ENCODE assay signal across 26 mouse cellular contexts in the genomic region with DNA sequence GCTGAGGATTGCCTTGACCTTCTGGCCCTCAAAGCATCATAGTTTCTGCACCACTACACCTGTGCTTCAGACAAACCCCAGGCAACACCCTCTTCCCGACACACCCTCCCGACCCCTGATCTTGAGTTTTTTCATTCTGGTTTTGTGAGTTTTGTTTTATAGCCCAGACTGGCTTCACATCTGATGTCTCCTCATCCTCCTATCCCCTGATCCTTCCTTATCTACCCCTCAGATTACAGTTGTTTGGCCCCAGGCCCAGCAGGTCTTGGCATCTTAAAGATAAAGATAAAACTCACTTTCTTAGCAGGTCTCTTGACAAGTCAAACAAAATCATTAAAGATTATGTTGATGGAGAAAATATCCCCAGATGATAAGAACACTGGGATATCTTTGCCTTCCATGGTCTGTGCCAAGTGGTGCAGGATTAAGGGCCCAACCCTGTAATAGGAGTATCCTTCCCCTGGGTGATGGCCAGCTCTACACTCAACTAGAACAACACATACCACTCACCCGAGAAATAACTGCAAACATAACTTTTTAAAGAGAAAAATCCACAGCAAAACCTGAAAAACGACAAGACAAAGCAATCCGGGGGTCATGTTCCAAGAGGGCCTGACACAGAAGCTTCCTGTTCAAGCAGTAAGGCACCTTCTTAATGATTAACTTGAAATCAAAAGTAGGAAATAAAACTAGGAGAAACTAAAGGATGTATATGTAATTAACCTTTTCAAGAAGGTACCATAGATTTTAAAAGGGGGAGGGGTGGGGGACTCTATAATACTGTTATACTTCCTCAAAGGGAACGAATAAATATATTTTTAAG.
A peak's percentile ranks its signal among the peaks of the same experiment; 100 is the strongest.
DNase-seq lines count a peak whose midpoint lies in the region; ATAC-seq and TF ChIP-seq lines count a peak whose summit lies in the region.
"Had no signal": no experiment of that assay in that cellular context is flagged by ENCODE, and none has a peak within 500 bp of the region (broad histone marks: within the 10 kb centered on the region; RNA-seq: fewer than 3 reads in every experiment).

No protein-coding gene starts in this region.

- TF ChIP-seq EP300 in stomach, postnatal 0 days (optimal IDR thresholded peaks at IDR 0.05): no peak

- peaks cover 16% of the 10 kb centered on the region for H3K4me1 ChIP-seq in kidney, embryonic 15.5 days
- peaks cover 11% of the 10 kb centered on the region for H3K4me1 ChIP-seq in stomach, embryonic 14.5 days (ENCODE audit: control insufficient read depth, insufficient read depth, low read length)
- H3K4me1 ChIP-seq in stomach, postnatal 0 days (replicated peaks; ENCODE audit: control insufficient read depth, insufficient read depth): no peaks in the 10 kb centered on the region
- no peaks in the 10 kb centered on the region for H3K4me1 ChIP-seq in intestine, postnatal 0 days (replicated peaks; ENCODE audit: control insufficient read depth, insufficient read depth, low read length)

- H3K4me2 ChIP-seq in kidney, embryonic 15.5 days: no peak overlapping the region
- H3K4me2 ChIP-seq in stomach, embryonic 14.5 days (replicated peaks; ENCODE audit: low read depth, low read length): no peak overlapping the region
- H3K4me2 ChIP-seq in stomach, postnatal 0 days (replicated peaks; ENCODE audit: low read depth): no peak overlapping the region
- H3K4me2 ChIP-seq in intestine, postnatal 0 days (replicated peaks; ENCODE audit: low read depth): no peak overlapping the region
- H3K4me2 ChIP-seq: embryonic facial prominence, embryonic 12.5 days; forebrain, embryonic 13.5 days; hindbrain, embryonic 14.5 days; limb, embryonic 13.5 days; liver, embryonic 12.5 days; midbrain, embryonic 12.5 days had no signal

- no peak for DNase-seq in kidney, adult 11 months
- no peak for DNase-seq in stomach, postnatal 0 days (ENCODE audit: low spot score)
- DNase-seq in left cerebral cortex, postnatal 14 days (ENCODE audit: low spot score in 2 of 2): no peak
- DNase-seq in layer of hippocampus, postnatal 25 days (ENCODE audit: extremely low spot score in 1 of 2, low spot score in 1 of 2): no peak
- DNase-seq: adrenal gland, adult 8-10 months; cerebellum, adult 18-20 months; cerebellum, postnatal 14 days; gastrocnemius, adult 2 months; heart, postnatal 4 days; kidney, postnatal 14 days; layer of hippocampus, postnatal 36 days; spleen, adult 18-20 months had no signal

- intact Hi-C loops in left cerebral cortex, postnatal 14 days (cut with DNase I): no loop called here

- no peaks in the 10 kb centered on the region for H3K36me3 ChIP-seq in kidney, embryonic 15.5 days
- H3K36me3 ChIP-seq in stomach, embryonic 14.5 days (ENCODE audit: control insufficient read depth, insufficient read depth, low read length): no peaks in the 10 kb centered on the region
- no peaks in the 10 kb centered on the region for H3K36me3 ChIP-seq in stomach, postnatal 0 days (ENCODE audit: control insufficient read depth, insufficient read depth, low read length)
- no peaks in the 10 kb centered on the region for H3K36me3 ChIP-seq in intestine, postnatal 0 days (ENCODE audit: control insufficient read depth, insufficient read depth)
- H3K36me3 ChIP-seq: embryonic facial prominence, embryonic 12.5 days; heart, embryonic 10.5 days; limb, embryonic 13.5 days; liver, embryonic 12.5 days; midbrain, embryonic 12.5 days had no signal

- no peak for TF ChIP-seq CTCF in stomach, postnatal 0 days (IDR thresholded peaks at IDR 0.05; ENCODE audit: low read depth)
- no peak for TF ChIP-seq CTCF in intestine, postnatal 0 days (IDR thresholded peaks at IDR 0.05; ENCODE audit: low read depth)

- peak overlapping the region; percentile 24; the same call in 1 of the 2 replicates for H3K27ac ChIP-seq in kidney, embryonic 15.5 days
- peak overlapping the region; percentile 28; the same call in 1 of the 2 replicates for H3K27ac ChIP-seq in stomach, embryonic 14.5 days (ENCODE audit: low read length)
- no peak overlapping the region for H3K27ac ChIP-seq in stomach, postnatal 0 days (replicated peaks)
- H3K27ac ChIP-seq in intestine, postnatal 0 days (ENCODE audit: low read depth, low read length): no peak overlapping the region
- H3K27ac ChIP-seq: embryonic facial prominence, embryonic 12.5 days; forebrain, embryonic 13.5 days; gastrocnemius, adult 2 months; heart, embryonic 10.5 days; hindbrain, embryonic 14.5 days; layer of hippocampus, adult 2 months; limb, embryonic 13.5 days; liver, embryonic 12.5 days; midbrain, embryonic 12.5 days had no signal

- 54% methylated on average over 6 of the region's 6 CpGs for WGBS in kidney, embryonic 15.5 days
- 55% methylated on average over 6 of the region's 6 CpGs for WGBS in stomach, embryonic 14.5 days
- 45% methylated on average over 6 of the region's 6 CpGs for WGBS in stomach, postnatal 0 days
- WGBS in intestine, postnatal 0 days: 36% methylated on average over 6 of the region's 6 CpGs

- no peak overlapping the region for H3K4me3 ChIP-seq in kidney, embryonic 15.5 days (replicated peaks)
- H3K4me3 ChIP-seq in stomach, embryonic 14.5 days (ENCODE audit: low read depth, low read length): no peak overlapping the region
- no peak overlapping the region for H3K4me3 ChIP-seq in stomach, postnatal 0 days (ENCODE audit: low read depth, low read length)
- no peak overlapping the region for H3K4me3 ChIP-seq in intestine, postnatal 0 days (ENCODE audit: low read depth, low read length)
- H3K4me3 ChIP-seq: embryonic facial prominence, embryonic 12.5 days; erythroblast, embryonic 14.5 days; forebrain, embryonic 13.5 days; gastrocnemius, adult 2 months; heart, embryonic 10.5 days; layer of hippocampus, adult 2 months; limb, embryonic 13.5 days; liver, embryonic 12.5 days; midbrain, embryonic 12.5 days had no signal

- no peaks in the 10 kb centered on the region for H3K27me3 ChIP-seq in kidney, embryonic 15.5 days
- H3K27me3 ChIP-seq in stomach, embryonic 14.5 days (ENCODE audit: control insufficient read depth, insufficient read depth, low read length): no peaks in the 10 kb centered on the region
- H3K27me3 ChIP-seq in stomach, postnatal 0 days (ENCODE audit: control insufficient read depth, insufficient read depth, low read length): no peaks in the 10 kb centered on the region
- no peaks in the 10 kb centered on the region for H3K27me3 ChIP-seq in intestine, postnatal 0 days (replicated peaks; ENCODE audit: control insufficient read depth, insufficient read depth, low read length)
- H3K27me3 ChIP-seq: embryonic facial prominence, embryonic 12.5 days; forebrain, embryonic 13.5 days; limb, embryonic 13.5 days; liver, embryonic 12.5 days; midbrain, embryonic 12.5 days had no signal

- H3K9me3 ChIP-seq in kidney, embryonic 15.5 days (replicated peaks): no peaks in the 10 kb centered on the region
- no peaks in the 10 kb centered on the region for H3K9me3 ChIP-seq in stomach, embryonic 14.5 days (ENCODE audit: control insufficient read depth, low read depth, low read length)
- no peaks in the 10 kb centered on the region for H3K9me3 ChIP-seq in stomach, postnatal 0 days (ENCODE audit: control insufficient read depth, low read length)
- no peaks in the 10 kb centered on the region for H3K9me3 ChIP-seq in intestine, postnatal 0 days (ENCODE audit: control insufficient read depth)
- H3K9me3 ChIP-seq: embryonic facial prominence, embryonic 12.5 days; forebrain, embryonic 13.5 days; heart, embryonic 10.5 days; limb, embryonic 13.5 days; liver, embryonic 12.5 days; midbrain, embryonic 12.5 days had no signal

- no peak for ATAC-seq in kidney, embryonic 15.5 days (replicated peaks; ENCODE audit: low FRiP score)
- 0 out of 2 replicates have a peak, but pooled peaks have one; percentile 63 for ATAC-seq in stomach, embryonic 14.5 days (ENCODE audit: insufficient number of reproducible peaks, insufficient read depth, low FRiP score, low read depth)
- ATAC-seq in stomach, postnatal 0 days (ENCODE audit: low FRiP score, low TSS enrichment): no peak; the same call in 1 of the 2 replicates
- ATAC-seq in intestine, postnatal 0 days: peak; percentile 56
- ATAC-seq: activated CD4-positive, CD25-positive, alpha-beta regulatory T cell, adult 4 months; forebrain, embryonic 13.5 days; inflammation-experienced regulatory T-cells, adult 6 months; liver, embryonic 12.5 days had no signal

- no peak overlapping the region for H3K9ac ChIP-seq in kidney, embryonic 15.5 days
- H3K9ac ChIP-seq in stomach, embryonic 14.5 days (replicated peaks; ENCODE audit: low read depth, low read length): no peak overlapping the region
- no peak overlapping the region for H3K9ac ChIP-seq in stomach, postnatal 0 days (ENCODE audit: low read length)
- H3K9ac ChIP-seq in intestine, postnatal 0 days (ENCODE audit: low read depth, low read length): no peak overlapping the region
- H3K9ac ChIP-seq: embryonic facial prominence, embryonic 12.5 days; forebrain, embryonic 13.5 days; hindbrain, embryonic 14.5 days; limb, embryonic 13.5 days; liver, embryonic 12.5 days; midbrain, embryonic 12.5 days had no signal

Comparison
In these comparisons a context has a peak if more than half of its experiments do, and no peak if none do; other contexts are left out.
1. ATAC-seq: peak in stomach, embryonic 14.5 days (single experiment) and intestine, postnatal 0 days (single experiment); none in kidney, embryonic 15.5 days (single experiment) and stomach, postnatal 0 days (single experiment).
2. H3K27ac ChIP-seq: peak in kidney, embryonic 15.5 days (single experiment) and stomach, embryonic 14.5 days (single experiment); none in stomach, postnatal 0 days (single experiment) and intestine, postnatal 0 days (single experiment).